Mouse (Mus musculus) thymus, postnatal 10 days (tissue): Measurements from ENCODE around the gene Zfp985.
"Not testable (repeated sequence)": the region's sequence is repeated elsewhere in the genome, so short reads cannot be mapped to it uniquely, and the experiment has no call there.

Experiments
- DNase-seq, 2 experiments: peaks; one replicate each; pipeline ENCODE4 v3.0.0; 2021; ENCODE audit warnings: low spot score in 2 of 2

The Zfp985 gene

DNA sequence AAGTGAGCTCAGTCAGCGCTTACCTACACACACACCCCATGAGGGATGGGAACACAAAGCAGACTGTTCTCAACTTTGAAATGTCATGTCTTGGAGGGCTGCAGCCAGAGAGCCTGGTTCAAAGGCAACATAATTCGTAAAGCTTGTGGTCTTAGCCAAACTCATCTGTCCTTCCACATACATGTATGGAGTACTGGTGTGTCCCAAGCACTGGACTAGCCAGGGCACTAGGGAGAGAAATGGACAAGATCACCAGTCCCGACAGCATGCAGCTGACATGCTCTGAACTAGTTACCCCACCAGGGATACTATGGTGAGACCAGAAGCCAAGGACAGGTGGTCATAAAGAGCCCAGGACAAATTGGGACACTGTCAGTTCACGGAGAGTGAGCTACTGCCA lies 50.7 kb downstream of the Zfp985 start:
- DNase-seq = no peak

DNA sequence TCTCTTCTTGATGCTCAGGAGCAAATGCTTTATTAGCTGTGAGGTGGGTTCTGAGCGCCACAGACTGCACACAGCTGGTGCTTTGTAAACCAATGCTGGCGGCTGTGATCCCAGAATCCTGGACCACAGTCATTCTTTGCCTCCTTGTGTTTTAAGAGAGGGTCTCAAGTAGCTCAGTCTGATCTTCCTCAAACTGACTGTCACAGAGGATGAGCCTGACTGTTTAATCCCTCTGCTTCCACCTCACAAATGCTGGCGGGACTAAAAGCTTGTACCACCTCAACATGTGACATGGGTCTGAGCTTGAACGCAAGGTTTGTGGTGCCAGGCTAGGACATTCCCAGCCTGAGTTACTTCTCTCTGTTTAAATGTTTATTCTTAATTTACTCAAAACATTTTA lies 52.4 kb downstream of the Zfp985 start:
- DNase-seq = no peak

DNA sequence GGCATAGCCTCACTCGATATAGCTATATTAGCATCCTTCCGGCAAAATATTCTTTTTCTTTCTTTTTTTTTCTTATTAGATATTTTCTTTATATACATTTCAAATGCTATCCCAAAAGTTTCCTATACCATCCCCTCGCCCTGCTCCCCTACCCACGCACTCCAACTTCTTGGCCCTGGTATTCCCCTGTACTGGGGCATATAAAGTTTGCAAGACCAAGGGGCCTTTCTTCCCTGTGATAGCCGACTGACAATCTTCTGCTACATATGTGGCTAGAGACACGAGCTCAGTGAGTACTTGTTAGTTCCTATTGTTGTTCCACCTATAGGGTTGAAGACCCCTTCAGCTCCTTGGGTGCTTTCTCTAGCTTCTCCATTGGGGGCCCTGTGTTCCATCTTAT lies 53.4 kb downstream of the Zfp985 start:
- DNase-seq = not testable (repeated sequence)

DNA sequence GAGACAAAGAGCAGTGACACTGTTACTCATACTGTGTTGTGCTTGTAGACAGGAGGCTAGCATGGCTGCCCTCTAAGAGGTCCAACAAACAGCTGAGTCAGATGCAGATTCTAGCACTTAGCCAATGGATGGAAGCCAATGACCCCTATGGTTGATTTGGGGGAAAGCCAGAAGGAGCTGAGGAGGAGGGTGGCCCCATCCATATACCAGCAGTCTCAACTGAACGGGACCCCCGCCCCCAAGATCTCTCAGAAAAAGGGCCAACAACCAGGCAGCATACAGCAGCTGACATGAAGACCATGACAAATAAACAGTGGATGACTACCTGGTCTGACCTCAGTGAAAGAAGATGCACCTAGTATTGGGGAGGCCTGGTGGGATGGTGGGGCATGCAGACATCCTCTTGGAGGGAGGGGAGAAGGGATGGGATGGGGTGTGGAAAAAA lies 80.8 kb downstream of the Zfp985 start:
- not testable (repeated sequence) for DNase-seq
